Mouse (Mus musculus) ES-E14 (cell line): ENCODE measurements around the gene Sema4a.

Experiments used
- MAFK ChIP-seq: IDR thresholded peaks from 2 replicates; pipeline ENCODE4 v1.6.1; 2014; ENCODE audit warnings: mild to moderate bottlenecking, low read depth, low read length, inconsistent platforms; ENCODE audit not compliant: insufficient read depth
- ZC3H11A ChIP-seq: IDR thresholded peaks from 2 replicates; pipeline ENCODE4 v1.6.1; 2012; ENCODE audit warnings: low read depth, mild to moderate bottlenecking, inconsistent platforms, low read length, borderline replicate concordance
- ZNF384 ChIP-seq: IDR thresholded peaks from 2 replicates; pipeline ENCODE4 v1.6.1; 2012; ENCODE audit warnings: low read depth, low read length, inconsistent platforms

DNA sequence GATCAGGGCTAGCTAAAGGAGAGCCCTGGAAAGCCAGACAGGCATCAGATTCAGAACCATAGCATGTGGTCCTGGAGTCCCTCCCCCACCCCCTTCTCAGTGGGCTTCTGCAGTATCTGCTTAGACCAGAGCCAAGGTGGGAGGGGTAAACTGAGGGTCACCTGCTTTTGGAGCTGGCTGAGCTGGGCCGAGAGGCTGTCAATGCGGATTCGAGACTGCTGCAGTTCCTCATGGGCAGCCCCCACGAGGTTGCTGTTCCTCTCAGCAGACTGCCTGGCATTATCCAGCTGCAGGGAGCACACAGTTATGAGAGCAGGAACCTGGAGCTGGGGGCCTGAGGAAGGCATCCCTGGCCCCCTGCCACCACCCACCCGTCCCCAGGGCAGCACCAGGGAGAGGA lies 25.1 kb upstream of the Sema4a start:
- no peak for TF ChIP-seq MAFK
- no peak for TF ChIP-seq ZC3H11A
- no peak for TF ChIP-seq ZNF384
